Mouse (Mus musculus) CH12.LX (cell line): ENCODE data around the gene Rufy1. TPM values are rescaled to one million over a fixed set of nuclear protein-coding genes. Genes with fewer than 3 reads are reported as not detected.
A peak's percentile ranks its signal among the peaks of the same experiment; 100 is the strongest.

ENCODE experiments used
- DNase-seq: peaks from one replicate; pipeline ENCODE4 v3.0.0-alpha.2; 2013; ENCODE audit errors: extremely low read depth
- H3K27ac ChIP-seq: 2 replicates; pipeline ENCODE4 v1.5.1; 2012; ENCODE audit warnings: low read depth, mild to moderate bottlenecking, control low read depth, moderate library complexity; ENCODE audit not compliant: insufficient read depth
- H3K27me3 ChIP-seq: replicated peaks from 2 replicates; pipeline ENCODE3; 2012; ENCODE audit warnings: inconsistent platforms
- H3K36me3 ChIP-seq, 2 experiments: replicated peaks in 1 of 2; 2 replicates each; pipeline versions ENCODE3 to v1.6.1; 2012; ENCODE audit warnings: inconsistent platforms in 1 of 2, low read length in 1 of 2, mild to moderate bottlenecking in 1 of 2, mixed read lengths in 1 of 2, moderate library complexity in 1 of 2; ENCODE audit not compliant: control insufficient read depth in 1 of 2, insufficient read depth in 1 of 2
- H3K4me1 ChIP-seq, 2 experiments: 2 replicates each; pipeline ENCODE4 v1.6.1; 2012; ENCODE audit warnings: inconsistent platforms in 1 of 2, moderate library complexity in 1 of 2; ENCODE audit not compliant: insufficient read depth in 2 of 2, control insufficient read depth in 1 of 2
- H3K4me2 ChIP-seq: 2 replicates; pipeline ENCODE4 v1.6.1; 2012; ENCODE audit warnings: low read depth, mild to moderate bottlenecking, control low read depth; ENCODE audit not compliant: poor library complexity, insufficient read depth, severe bottlenecking
- H3K4me3 ChIP-seq, 3 experiments: fragments of 150-350 bp in 1 of 3; sonication (generic) in 1 of 3; replicated peaks in 1 of 3; 2 replicates each; pipeline versions ENCODE3 to v1.5.1; 2011 to 2012; ENCODE audit warnings: low read depth in 2 of 3, low read length in 2 of 3, mild to moderate bottlenecking in 2 of 3, moderate library complexity in 2 of 3, control low read depth in 1 of 3, improper control_type of control experiment in 1 of 3, inconsistent platforms in 1 of 3, mixed read lengths in 1 of 3; ENCODE audit not compliant: poor library complexity in 1 of 3
- H3K79me2 ChIP-seq: replicated peaks from 2 replicates; pipeline ENCODE4 v1.6.1; 2012; ENCODE audit warnings: mild to moderate bottlenecking, moderate library complexity; ENCODE audit not compliant: control insufficient read depth, poor library complexity, insufficient read depth, severe bottlenecking; ENCODE audit errors: extremely low read depth
- H3K9ac ChIP-seq: 2 replicates; pipeline ENCODE4 v1.6.1; 2012; ENCODE audit warnings: low read depth, mild to moderate bottlenecking, control low read depth, moderate library complexity; ENCODE audit not compliant: insufficient read depth
- H3K9me3 ChIP-seq: replicated peaks from 2 replicates; pipeline ENCODE3; 2012; ENCODE audit warnings: low read length, inconsistent platforms, mixed read lengths
- BHLHE40 ChIP-seq: IDR thresholded peaks from 2 replicates; pipeline ENCODE4 v1.6.1; 2011; ENCODE audit warnings: mild to moderate bottlenecking, low read depth, low read length, improper control_type of control experiment
- CHD1 ChIP-seq: IDR thresholded peaks from 2 replicates; pipeline ENCODE4 v1.6.1; 2012; ENCODE audit warnings: low read depth, low read length, improper control_type of control experiment, inconsistent platforms
- CTCF ChIP-seq, 2 experiments: IDR thresholded peaks in 1 of 2; conservative IDR thresholded peaks in 1 of 2; 2 replicates each; pipeline ENCODE4 v1.5.1; 2011 to 2012; ENCODE audit warnings: low read depth in 2 of 2, low read length in 2 of 2, improper control_type of control experiment in 1 of 2, inconsistent platforms in 1 of 2, mild to moderate bottlenecking in 1 of 2, moderate library complexity in 1 of 2
- ELF1 ChIP-seq: IDR thresholded peaks from 2 replicates; pipeline ENCODE4 v1.6.1; 2014; ENCODE audit warnings: low read depth, mild to moderate bottlenecking, inconsistent platforms, low read length, improper control_type of control experiment
- ETS1 ChIP-seq: conservative IDR thresholded peaks from 2 replicates; pipeline ENCODE4 v1.6.1; 2012; ENCODE audit warnings: low read depth, mild to moderate bottlenecking, inconsistent platforms, low read length, improper control_type of control experiment, moderate library complexity
- GABPA ChIP-seq: IDR thresholded peaks from 2 replicates; pipeline ENCODE4 v1.6.1; 2012; ENCODE audit warnings: low read depth, low read length, improper control_type of control experiment, inconsistent platforms; ENCODE audit not compliant: insufficient replicate concordance
- HCFC1 ChIP-seq: IDR thresholded peaks from 2 replicates; pipeline ENCODE4 v1.6.1; 2012; ENCODE audit warnings: low read depth, mild to moderate bottlenecking, inconsistent platforms, low read length, improper control_type of control experiment
- IRF4 ChIP-seq: IDR thresholded peaks from 2 replicates; pipeline ENCODE4 v1.6.1; 2014; ENCODE audit warnings: low read depth, mild to moderate bottlenecking, inconsistent platforms, low read length, improper control_type of control experiment
- KAT2A ChIP-seq: IDR thresholded peaks from 2 replicates; pipeline ENCODE4 v1.6.1; 2012; ENCODE audit warnings: low read length, improper control_type of control experiment, inconsistent platforms; ENCODE audit not compliant: insufficient replicate concordance
- MAX ChIP-seq: IDR thresholded peaks from 2 replicates; pipeline ENCODE4 v1.6.1; 2011; ENCODE audit warnings: low read length, improper control_type of control experiment
- MYC ChIP-seq: IDR thresholded peaks from 2 replicates; pipeline ENCODE4 v1.6.1; 2011; ENCODE audit warnings: low read depth, mild to moderate bottlenecking, improper control_type of control experiment, low read length
- NELFE ChIP-seq: IDR thresholded peaks from 2 replicates; pipeline ENCODE4 v1.6.1; 2011; ENCODE audit warnings: low read depth, low read length, improper control_type of control experiment
- NRF1 ChIP-seq: IDR thresholded peaks from 2 replicates; pipeline ENCODE4 v1.6.1; 2014; ENCODE audit warnings: low read depth, mild to moderate bottlenecking, inconsistent platforms, low read length, improper control_type of control experiment, moderate library complexity
- PAX5 ChIP-seq: IDR thresholded peaks from 2 replicates; pipeline ENCODE4 v1.6.1; 2012; ENCODE audit warnings: low read length, inconsistent platforms, mixed read lengths
- POLR2A ChIP-seq: IDR thresholded peaks from 2 replicates; pipeline ENCODE4 v1.6.1; 2011; ENCODE audit warnings: low read depth, mild to moderate bottlenecking, improper control_type of control experiment, low read length
- POLR2AphosphoS2 ChIP-seq: IDR thresholded peaks from 2 replicates; pipeline ENCODE4 v1.6.1; 2011; ENCODE audit warnings: low read depth, low read length, improper control_type of control experiment
- RCOR1 ChIP-seq: conservative IDR thresholded peaks from 2 replicates; pipeline ENCODE4 v1.6.1; 2012; ENCODE audit warnings: low read depth, mild to moderate bottlenecking, inconsistent platforms, low read length, improper control_type of control experiment
- SMC3 ChIP-seq: IDR thresholded peaks from 2 replicates; pipeline ENCODE4 v1.6.1; 2011; ENCODE audit warnings: low read depth, low read length, improper control_type of control experiment
- TBP ChIP-seq: conservative IDR thresholded peaks from 2 replicates; pipeline ENCODE4 v1.6.1; 2011; ENCODE audit warnings: low read depth, low read length, improper control_type of control experiment
- UBTF ChIP-seq: IDR thresholded peaks from 2 replicates; pipeline ENCODE4 v1.6.1; 2012; ENCODE audit warnings: low read depth, mild to moderate bottlenecking, inconsistent platforms, low read length, improper control_type of control experiment, moderate library complexity
- USF1 ChIP-seq: IDR thresholded peaks from 2 replicates; pipeline ENCODE4 v1.6.1; 2014; ENCODE audit warnings: low read depth, mild to moderate bottlenecking, inconsistent platforms, low read length, improper control_type of control experiment
- USF2 ChIP-seq: conservative IDR thresholded peaks from 2 replicates; pipeline ENCODE4 v1.6.1; 2011; ENCODE audit warnings: low read depth, low read length, improper control_type of control experiment
- ZKSCAN1 ChIP-seq: IDR thresholded peaks from 2 replicates; pipeline ENCODE4 v1.6.1; 2012; ENCODE audit warnings: low read depth, inconsistent platforms, low read length, improper control_type of control experiment, borderline replicate concordance
- dilution Hi-C: fragments of 300-500 bp; cut with MboI; formaldehyde crosslinking; loops from 2 replicates; pipeline ENCODE4 v1.14.3; 2020; ENCODE audit warnings: low sequenced_read_pairs; ENCODE audit not compliant: extremely low pct_unique_long_range_greater_than_20kb, extremely low pct_ligation_motif_present
- in situ Hi-C: fragments of 300-500 bp; cut with MboI; formaldehyde crosslinking; loops from 3 replicates; pipeline ENCODE4 v1.14.3; 2019; ENCODE audit warnings: low sequenced_read_pairs, low pct_ligation_motif_present, low pct_unique_long_range_greater_than_20kb, mixed read lengths
- polyA plus RNA-seq: library from polyadenylated mRNA; unstranded; fragments of >175 nt; gene quantifications from 2 replicates; pipeline ENCODE4 v1.2.1, GENCODE M21; 2012; ENCODE audit warnings: low read depth; ENCODE audit not compliant: insufficient read length
- total RNA-seq, 2 experiments: library from RNA; depleted of rRNA; stranded (reverse); fragments of 300-350 nt in 1 of 2; fragments of >200 nt in 1 of 2; gene quantifications; 2 replicates each; pipeline ENCODE4 v1.2.3; 2012 to 2014

Rufy1 gene
- total and polyA plus RNA-seq, 3 experiments: 11.0 to 21.3 (median 18.0) TPM

DNA sequence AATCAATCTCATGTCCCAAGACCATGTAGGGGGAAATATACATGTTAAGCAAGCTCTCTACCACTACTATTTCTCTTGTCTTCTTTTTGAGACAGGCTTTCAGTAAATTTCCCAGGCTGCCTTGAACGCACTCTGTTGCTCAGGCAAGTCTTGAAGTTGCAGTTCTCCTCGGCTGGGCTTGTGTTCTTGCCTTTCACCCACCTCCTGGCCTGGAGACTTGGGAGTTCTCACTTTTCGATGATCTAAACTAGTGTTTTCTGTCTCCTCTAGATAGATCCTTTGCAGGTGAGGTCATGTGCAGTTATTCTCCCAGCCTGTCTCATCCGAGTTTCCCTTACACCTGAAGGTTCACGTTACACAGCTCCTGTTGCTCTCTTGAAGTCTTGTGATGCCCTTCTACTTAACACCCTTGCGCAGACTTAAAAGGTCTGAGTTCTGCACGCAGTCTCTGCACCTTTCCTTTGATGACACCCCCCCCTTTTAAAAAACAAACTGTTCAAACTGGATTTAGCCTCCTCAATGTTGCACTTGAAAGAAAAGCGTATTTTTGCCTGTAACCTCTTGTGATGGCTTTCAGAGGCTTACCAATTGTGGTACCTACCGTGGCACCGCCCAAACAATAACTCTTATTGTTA, 54.7 kb downstream of the Rufy1 start:
- no peaks in the 10 kb centered on the region for H3K9me3 ChIP-seq
- H3K4me3 ChIP-seq: peak overlapping the region; percentile 66 to 96 (median 91)
- dilution Hi-C loops (no loop called here), in situ Hi-C loops (no loop called here)
- peaks cover 6 to 23% of the 10 kb centered on the region in 2 experiments for H3K36me3 ChIP-seq
- H3K4me1 ChIP-seq: peaks cover 3 to 25% of the 10 kb centered on the region in 2 experiments; a peak in 3 of 4 replicates
- no peak overlapping the region; the same call in 1 of the 2 replicates for H3K27ac ChIP-seq
- H3K27me3 ChIP-seq: peaks cover 11% of the 10 kb centered on the region
- peaks cover 24% of the 10 kb centered on the region for H3K79me2 ChIP-seq
- peak overlapping the region; percentile 90 for H3K9ac ChIP-seq
- TF ChIP-seq USF1: no peak
- no peak for TF ChIP-seq PAX5
- TF ChIP-seq KAT2A: no peak
- TF ChIP-seq IRF4: no peak
- TF ChIP-seq GABPA: no peak
- no peak for TF ChIP-seq ZKSCAN1
- no peak for TF ChIP-seq BHLHE40
- no peak for TF ChIP-seq POLR2A
- TF ChIP-seq CHD1: no peak
- no peak for TF ChIP-seq SMC3
- no peak for TF ChIP-seq CTCF (conservative IDR thresholded peaks at IDR 0.05 in 1 of 2, IDR thresholded peaks at IDR 0.05 in 1 of 2; ENCODE audit: low read depth in 2 of 2, low read length in 2 of 2)
- no peak for TF ChIP-seq USF2
- TF ChIP-seq POLR2AphosphoS2: no peak
- TF ChIP-seq TBP: no peak
- TF ChIP-seq HCFC1: no peak
- no peak for TF ChIP-seq ETS1
- no peak for TF ChIP-seq MYC
- no peak for TF ChIP-seq ELF1
- no peak for TF ChIP-seq RCOR1
- TF ChIP-seq UBTF: no peak
- H3K4me2 ChIP-seq: peak overlapping the region; percentile 94
- no peak for DNase-seq

DNA sequence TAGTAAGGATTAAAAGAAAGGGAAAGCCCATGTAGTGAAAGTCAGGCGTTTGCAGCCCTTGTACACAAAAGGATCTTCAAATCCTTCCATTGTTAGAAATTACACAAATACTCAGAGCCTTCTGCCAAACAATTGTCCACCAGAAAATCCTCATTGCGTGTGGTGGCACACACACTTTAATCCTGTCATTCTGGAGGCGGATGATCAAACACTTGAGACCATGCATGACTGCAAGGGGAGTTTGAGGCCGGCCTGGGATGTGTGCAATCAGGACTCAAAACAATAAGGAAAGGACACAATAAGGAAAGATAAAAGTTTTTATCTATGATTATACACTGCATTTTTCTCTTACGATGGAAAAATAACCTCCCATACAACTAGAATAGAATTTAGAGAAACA, 55.5 kb downstream of the Rufy1 start:
- in situ Hi-C loops (no loop called here), dilution Hi-C loops (no loop called here)
- H3K9ac ChIP-seq: no peak overlapping the region
- no peak overlapping the region for H3K27ac ChIP-seq
- peaks cover 11% of the 10 kb centered on the region for H3K27me3 ChIP-seq
- no peak for TF ChIP-seq MYC
- no peak for TF ChIP-seq MAX
- no peak for TF ChIP-seq IRF4
- TF ChIP-seq ETS1: no peak
- no peak for TF ChIP-seq KAT2A
- TF ChIP-seq ZKSCAN1: no peak
- no peak for TF ChIP-seq NRF1
- TF ChIP-seq NELFE: no peak
- no peak for TF ChIP-seq POLR2A
- no peak overlapping the region for H3K4me3 ChIP-seq
- H3K9me3 ChIP-seq: no peaks in the 10 kb centered on the region
- H3K4me1 ChIP-seq: peaks cover 3 to 24% of the 10 kb centered on the region in 2 experiments; a peak in 3 of 4 replicates
- peaks cover 6 to 19% of the 10 kb centered on the region in 2 experiments for H3K36me3 ChIP-seq
- H3K79me2 ChIP-seq: peaks cover 22% of the 10 kb centered on the region
- no peak for DNase-seq
- no peak overlapping the region for H3K4me2 ChIP-seq
